Comparison of ENCODE assay signal across 7 mouse cellular contexts in the genomic region with DNA sequence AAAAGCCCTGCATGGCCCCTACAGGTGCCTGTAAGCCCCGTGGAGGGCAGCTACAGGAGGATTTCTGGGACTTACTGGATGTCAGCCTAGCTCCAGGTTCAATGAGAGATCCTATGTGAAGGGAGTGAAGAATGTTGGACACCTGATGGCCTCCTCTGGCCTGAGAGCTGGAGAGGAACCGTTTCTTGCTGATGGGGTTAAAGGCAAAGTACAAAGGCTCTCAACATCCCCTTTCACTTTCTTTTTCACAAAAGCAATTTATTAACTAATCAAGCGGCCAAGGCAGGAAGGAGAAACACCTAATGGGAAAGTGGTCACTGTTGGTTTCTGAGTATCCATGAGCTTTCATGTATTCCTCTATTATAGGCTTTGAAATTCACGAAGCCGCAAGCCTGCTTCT. TPM values are rescaled to one million over a fixed set of nuclear protein-coding genes. Genes with fewer than 3 reads are reported as not detected.
A peak's percentile ranks its signal among the peaks of the same experiment; 100 is the strongest.
DNase-seq lines count a peak whose midpoint lies in the region; ATAC-seq lines count a peak whose summit lies in the region.

No protein-coding gene starts in this region.

- 0 out of 2 replicates have a peak, but pooled peaks have one; percentile 12 for ATAC-seq in lung, embryonic 15.5 days (ENCODE audit: borderline replicate concordance, extremely low read depth, low FRiP score, low TSS enrichment)
- no peak for ATAC-seq in forebrain, embryonic 16.5 days
- ATAC-seq in liver, embryonic 12.5 days: no peak
- no peak for ATAC-seq in stomach, embryonic 15.5 days (ENCODE audit: insufficient read depth, low FRiP score, low read depth)

- DNase-seq in lung, postnatal 14 days: no peak
- no peak for DNase-seq in cerebellum, adult 9-10 months
- DNase-seq in spleen, adult 18-20 months: no peak

- 41% methylated on average over 5 of the region's 5 CpGs for WGBS in lung, embryonic 15.5 days
- 39% methylated on average over 5 of the region's 5 CpGs for WGBS in forebrain, embryonic 16.5 days
- 37% methylated on average over 5 of the region's 5 CpGs for WGBS in liver, embryonic 12.5 days (ENCODE audit: insufficient replicate concordance)
- WGBS in stomach, embryonic 15.5 days: 42% methylated on average over 5 of the region's 5 CpGs

- no peak overlapping the region for H3K27ac ChIP-seq in lung, embryonic 15.5 days
- no peak overlapping the region for H3K27ac ChIP-seq in forebrain, embryonic 16.5 days (ENCODE audit: low read length)
- H3K27ac ChIP-seq in liver, embryonic 12.5 days: no peak overlapping the region
- no peak overlapping the region for H3K27ac ChIP-seq in stomach, embryonic 15.5 days

- H3K36me3 ChIP-seq in lung, embryonic 15.5 days: no peaks in the 10 kb centered on the region
- H3K36me3 ChIP-seq in forebrain, embryonic 16.5 days (ENCODE audit: control insufficient read depth, insufficient read depth): no peaks in the 10 kb centered on the region
- H3K36me3 ChIP-seq in liver, embryonic 12.5 days: no peaks in the 10 kb centered on the region
- no peaks in the 10 kb centered on the region for H3K36me3 ChIP-seq in stomach, embryonic 15.5 days

- H3K4me3 ChIP-seq in lung, embryonic 15.5 days: peak overlapping the region; percentile 48
- H3K4me3 ChIP-seq in forebrain, embryonic 16.5 days (replicated peaks; ENCODE audit: low read length): peak overlapping the region; percentile 54
- peak overlapping the region; percentile 51 for H3K4me3 ChIP-seq in liver, embryonic 12.5 days
- peak overlapping the region; percentile 45 for H3K4me3 ChIP-seq in stomach, embryonic 15.5 days (replicated peaks)

- H3K9ac ChIP-seq in lung, embryonic 15.5 days: no peak overlapping the region
- peak overlapping the region; percentile 10; the same call in 1 of the 2 replicates for H3K9ac ChIP-seq in forebrain, embryonic 16.5 days (replicated peaks; ENCODE audit: low read depth, low read length)
- H3K9ac ChIP-seq in liver, embryonic 12.5 days: no peak overlapping the region
- no peak overlapping the region for H3K9ac ChIP-seq in stomach, embryonic 15.5 days

- no peaks in the 10 kb centered on the region for H3K9me3 ChIP-seq in lung, embryonic 15.5 days
- no peaks in the 10 kb centered on the region for H3K9me3 ChIP-seq in forebrain, embryonic 16.5 days (ENCODE audit: control insufficient read depth, low read length)
- no peaks in the 10 kb centered on the region for H3K9me3 ChIP-seq in liver, embryonic 12.5 days (replicated peaks)
- H3K9me3 ChIP-seq in stomach, embryonic 15.5 days: no peaks in the 10 kb centered on the region

- H3K27me3 ChIP-seq in lung, embryonic 15.5 days: peaks cover 34% of the 10 kb centered on the region
- H3K27me3 ChIP-seq in forebrain, embryonic 16.5 days (replicated peaks; ENCODE audit: control insufficient read depth, insufficient read depth, low read length): no peaks in the 10 kb centered on the region
- peaks cover 38% of the 10 kb centered on the region for H3K27me3 ChIP-seq in liver, embryonic 12.5 days (replicated peaks)
- H3K27me3 ChIP-seq in stomach, embryonic 15.5 days (replicated peaks): peaks cover 16% of the 10 kb centered on the region

- H3K4me1 ChIP-seq in lung, embryonic 15.5 days: peaks cover 9% of the 10 kb centered on the region; the same call in 1 of the 2 replicates
- peaks cover 24% of the 10 kb centered on the region for H3K4me1 ChIP-seq in forebrain, embryonic 16.5 days (replicated peaks; ENCODE audit: control insufficient read depth, insufficient read depth, low read length)
- 0 out of 2 replicates have a peak, but pooled peaks cover 3% of the 10 kb centered on the region for H3K4me1 ChIP-seq in liver, embryonic 12.5 days
- 0 out of 2 replicates have a peak, but pooled peaks cover 3% of the 10 kb centered on the region for H3K4me1 ChIP-seq in stomach, embryonic 15.5 days

- H3K4me2 ChIP-seq in lung, embryonic 15.5 days: peak overlapping the region; percentile 95
- H3K4me2 ChIP-seq in forebrain, embryonic 16.5 days (ENCODE audit: low read length): peak overlapping the region; percentile 86
- H3K4me2 ChIP-seq in liver, embryonic 12.5 days: peak overlapping the region; percentile 68
- peak overlapping the region; percentile 95 for H3K4me2 ChIP-seq in stomach, embryonic 15.5 days

RNA-seq across cellular contexts. Expression of gene Tnfaip8l3, which starts 1.0 kb away (rescaled TPM):
- polyA plus RNA-seq in lung, embryonic 15.5 days (2015; fragmentation: Nextera tagmentation; extraction: Ambion mirVana): 0.59 and 0.70 TPM in 2 replicates
- polyA plus RNA-seq in forebrain, embryonic 16.5 days (2015; fragmentation: Nextera tagmentation; extraction: Ambion mirVana): 0.51 and 0.63 TPM in 2 replicates
- 0.05 and 0.07 TPM in 2 replicates for polyA plus RNA-seq in liver, embryonic 12.5 days (2016; fragmentation: Nextera tagmentation; extraction: Ambion mirVana)
- 0.21 and 0.35 TPM in 2 replicates for polyA plus RNA-seq in stomach, embryonic 15.5 days (2015; fragmentation: Nextera tagmentation; extraction: Ambion mirVana)
